Mouse (Mus musculus) urinary bladder, postnatal 10 days (tissue): ENCODE data around the gene Dagla.

Source experiments
- DNase-seq: peaks from one replicate; pipeline ENCODE4 v3.0.0; 2022; ENCODE audit warnings: low spot score

The Dagla gene

DNA sequence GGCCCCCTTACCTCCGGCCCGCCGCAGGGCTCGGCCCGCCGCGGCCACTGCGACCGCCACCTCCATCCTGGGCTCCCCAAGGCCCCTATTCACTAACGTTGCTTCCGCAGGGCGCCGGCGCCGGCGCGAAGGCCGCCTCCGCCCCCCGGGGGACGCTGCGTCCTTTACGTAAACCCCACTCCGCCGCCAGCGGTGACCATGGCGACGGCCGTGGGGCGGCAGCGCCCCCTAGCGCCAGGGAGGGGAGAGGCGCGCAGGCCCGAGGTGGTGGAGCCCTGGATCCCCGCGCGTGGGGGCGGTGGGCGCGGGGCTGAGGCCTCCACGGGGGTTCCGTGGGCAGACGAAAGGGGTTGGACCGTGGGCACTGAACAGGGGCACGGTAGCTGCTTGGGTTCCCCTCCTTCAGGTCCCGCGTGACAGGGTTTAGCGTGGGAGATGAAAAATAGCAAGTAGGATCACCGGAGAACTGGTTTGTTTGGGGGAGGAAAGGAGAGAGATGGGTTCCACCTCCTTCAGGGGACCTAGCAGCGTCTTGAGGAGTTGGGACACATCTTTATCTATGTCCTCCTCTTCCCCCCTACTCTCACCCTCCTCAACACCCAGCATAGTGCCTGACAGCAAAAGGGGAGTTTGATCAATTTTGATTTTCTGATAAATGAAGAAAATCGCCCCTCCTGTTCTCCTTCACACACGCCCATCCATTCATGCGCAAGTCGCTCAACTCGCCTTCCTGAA, at the start of gene Dagla:
Dagla (minus strand) TSS at position 68 of the 735 bp plus-strand sequence.
- no peak for DNase-seq

DNA sequence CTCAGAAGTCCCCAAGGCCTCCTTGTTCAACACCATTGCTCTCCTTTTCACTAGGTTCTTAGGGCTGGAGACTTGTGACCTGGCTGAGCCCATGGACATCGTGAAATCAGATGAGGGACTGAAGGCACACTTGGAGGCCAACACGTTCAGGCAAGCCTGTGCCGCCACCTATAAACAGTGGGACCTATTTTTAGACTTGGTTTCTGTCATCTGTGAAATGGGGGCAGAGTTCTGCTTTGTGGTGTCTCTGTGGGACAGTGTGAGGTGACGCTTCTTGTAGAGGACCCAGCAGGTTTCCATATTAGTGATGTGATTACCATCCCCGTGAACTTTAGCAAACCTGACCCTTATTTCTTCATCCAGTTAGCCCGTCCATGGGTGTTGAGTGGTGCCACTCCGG, 47.5 kb upstream of the Dagla start:
- no peak for DNase-seq

DNA sequence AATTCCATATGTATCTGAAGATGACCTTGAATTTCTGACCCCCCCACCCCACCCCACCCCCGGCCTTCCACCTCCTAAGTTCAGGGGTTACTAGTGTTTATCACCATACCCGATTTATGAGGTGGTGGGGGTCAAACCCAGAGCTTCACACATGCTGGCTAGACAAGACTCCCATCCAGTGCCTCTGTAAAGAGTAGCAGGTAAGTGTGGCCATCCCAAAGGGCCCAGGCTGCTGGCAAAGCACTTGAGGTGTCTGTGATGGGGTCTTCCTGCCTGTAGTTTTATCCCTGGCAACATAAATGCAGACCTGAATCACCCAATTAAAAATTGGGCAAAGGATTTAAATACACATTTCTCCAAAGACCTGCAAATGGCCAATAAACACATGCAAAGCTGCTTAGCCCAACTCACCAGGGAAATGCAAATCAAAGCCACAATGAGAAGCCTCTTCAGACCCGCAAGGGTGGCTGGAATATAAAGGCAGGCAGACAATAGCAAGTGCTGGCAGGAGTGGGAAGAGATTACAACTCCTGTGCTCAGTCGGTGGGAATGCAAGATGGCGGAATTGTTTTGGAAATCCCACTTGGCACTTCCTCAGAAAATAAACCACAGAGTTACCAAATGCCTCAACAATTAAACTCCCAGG, 43.1 kb upstream of the Dagla start:
- DNase-seq = no peak

DNA sequence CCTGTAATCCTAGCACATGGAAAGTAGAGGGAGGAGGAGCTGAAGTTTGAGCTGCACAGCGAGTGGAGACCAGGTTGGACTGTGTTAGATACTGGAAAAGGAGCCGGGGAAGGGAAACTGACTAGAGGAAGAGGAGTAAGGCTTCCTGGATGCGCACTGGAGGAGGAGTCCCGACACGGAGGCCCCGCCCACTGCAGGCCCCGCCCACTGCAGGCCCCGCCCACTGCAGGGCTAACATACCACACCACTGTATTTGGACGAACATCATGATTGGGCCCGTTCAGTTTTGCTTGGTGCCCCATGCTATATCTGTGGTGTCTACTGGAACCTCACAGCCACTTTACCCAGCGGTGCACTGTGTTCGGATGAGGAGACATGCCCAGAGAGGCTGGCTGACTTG, 41.0 kb upstream of the Dagla start:
- DNase-seq = no peak

DNA sequence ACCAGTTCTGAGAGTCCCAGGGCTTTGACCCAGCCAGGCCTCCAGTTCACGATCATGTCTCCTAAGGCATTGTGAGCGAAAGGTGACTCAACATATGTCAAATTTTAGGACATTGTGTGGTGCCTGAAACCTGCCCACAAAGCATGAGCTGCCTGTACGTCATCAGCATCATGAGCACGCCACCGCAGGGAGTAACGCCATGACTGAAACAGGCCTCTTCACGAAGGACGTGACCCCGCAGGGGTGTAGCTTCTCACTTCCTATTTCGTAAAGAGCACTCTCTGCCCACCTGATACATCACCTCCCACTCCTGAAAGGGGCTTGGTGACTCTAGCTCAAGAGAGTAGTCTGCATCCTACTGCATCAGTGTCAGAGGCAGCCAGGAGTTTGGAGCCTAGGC, 39.2 kb upstream of the Dagla start:
- DNase-seq = no peak

DNA sequence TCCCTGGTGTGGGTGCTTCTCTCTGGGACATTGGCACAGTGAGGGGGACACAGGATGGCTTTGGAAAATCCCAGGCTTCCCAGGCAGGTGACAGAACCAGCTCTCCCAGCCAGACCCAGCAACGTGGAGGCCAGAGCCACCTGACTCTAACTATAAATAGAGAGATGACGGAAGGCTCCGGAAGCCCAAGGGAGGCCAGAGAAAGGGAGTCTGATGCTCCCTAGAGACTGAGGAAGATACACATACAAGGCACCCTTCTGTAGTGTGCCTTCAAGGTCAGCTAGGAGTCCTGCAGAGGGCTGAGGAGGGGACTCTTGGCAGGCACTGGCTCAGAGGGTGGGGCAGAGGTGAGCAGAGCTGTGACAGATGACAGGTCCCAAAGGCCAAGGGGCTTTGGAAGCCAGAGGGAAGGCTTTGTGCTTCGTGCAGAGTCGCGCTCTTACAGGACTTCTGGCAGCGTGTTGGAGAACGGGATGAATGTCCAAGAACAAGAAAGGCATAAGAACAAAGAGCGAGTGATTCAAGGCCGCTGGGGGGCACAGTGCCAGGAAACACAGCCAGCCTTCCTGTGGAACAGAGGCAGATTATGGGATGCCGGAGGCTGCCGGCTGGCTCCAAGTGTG, 37.3 kb upstream of the Dagla start:
- no peak for DNase-seq

DNA sequence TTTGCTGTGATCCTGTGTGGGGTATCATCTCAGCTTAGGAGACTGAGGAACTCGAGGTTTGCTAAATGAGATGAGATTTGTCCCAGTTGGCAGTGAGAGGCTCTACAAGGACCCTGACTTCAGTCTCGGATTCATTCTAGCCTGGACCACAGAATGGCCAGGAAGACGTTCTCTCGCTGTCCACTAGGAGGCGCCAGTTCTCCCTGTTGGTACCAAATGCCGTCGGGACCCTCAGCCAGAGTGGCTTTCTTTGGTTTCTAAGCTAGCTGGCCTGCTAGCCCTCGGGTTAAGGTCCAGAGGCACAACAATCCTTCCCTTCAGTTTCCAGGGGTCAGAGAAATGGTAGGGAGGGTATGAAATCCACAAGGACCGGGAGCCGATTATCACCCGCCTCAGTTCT, 36.5 kb upstream of the Dagla start:
- DNase-seq = no peak

DNA sequence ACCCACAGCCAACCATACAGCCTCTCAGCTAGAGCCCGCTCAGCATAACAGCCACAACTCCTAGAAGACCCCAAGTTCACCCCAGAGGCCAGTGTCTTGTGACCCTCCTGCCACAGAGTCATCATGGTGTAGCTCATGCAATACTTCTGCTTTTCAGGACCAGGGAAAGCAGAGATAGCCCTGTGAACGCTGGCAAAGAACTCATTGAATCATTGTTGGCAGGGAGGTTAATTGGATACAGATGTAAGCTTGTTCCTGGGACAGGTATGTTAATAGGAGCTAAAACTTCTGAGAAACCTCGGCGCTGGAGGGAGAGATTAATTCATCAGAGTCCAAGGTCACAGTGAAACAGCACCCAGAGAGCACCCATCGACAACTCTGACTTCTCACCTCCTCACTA, 36.0 kb upstream of the Dagla start:
- DNase-seq = no peak

DNA sequence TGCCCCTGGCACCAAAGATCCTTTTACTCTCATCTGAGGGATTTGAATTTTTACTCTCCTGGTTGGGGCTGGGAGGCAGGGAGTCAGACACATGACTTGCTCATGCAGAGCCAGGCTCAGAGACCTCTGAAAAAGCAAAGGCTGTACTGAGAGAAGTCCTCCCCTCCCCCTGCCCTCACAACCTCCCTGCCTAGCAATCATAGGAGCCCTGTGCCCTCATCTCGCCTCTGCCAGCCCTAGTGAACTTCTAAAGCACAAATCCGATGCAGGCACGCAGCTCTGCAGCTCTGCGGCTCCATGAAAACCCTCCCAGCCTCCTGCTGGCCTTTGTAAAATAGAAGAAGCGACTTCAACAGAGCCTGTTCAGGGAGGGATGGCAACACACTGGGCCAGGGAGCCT, 34.6 kb upstream of the Dagla start:
- no peak for DNase-seq

DNA sequence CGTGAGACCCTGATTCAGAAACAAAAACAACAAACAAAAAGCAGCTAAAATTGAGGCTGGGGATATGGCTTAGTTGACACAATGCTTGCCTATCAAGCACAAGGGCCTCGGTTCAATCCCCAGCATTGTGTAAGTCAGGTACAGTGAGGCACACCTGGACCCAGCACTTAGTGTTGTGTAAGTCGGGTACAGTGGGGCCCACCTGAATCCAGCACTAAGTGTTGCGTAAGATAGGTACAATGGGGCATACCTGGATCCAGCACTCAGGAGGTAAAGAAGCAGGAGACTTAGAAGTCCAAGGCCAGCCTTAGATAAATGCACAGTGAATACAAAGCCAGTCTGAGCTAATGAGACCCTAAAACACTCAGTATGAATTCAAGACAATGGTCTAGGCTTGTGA, 34.0 kb upstream of the Dagla start:
- no peak for DNase-seq

DNA sequence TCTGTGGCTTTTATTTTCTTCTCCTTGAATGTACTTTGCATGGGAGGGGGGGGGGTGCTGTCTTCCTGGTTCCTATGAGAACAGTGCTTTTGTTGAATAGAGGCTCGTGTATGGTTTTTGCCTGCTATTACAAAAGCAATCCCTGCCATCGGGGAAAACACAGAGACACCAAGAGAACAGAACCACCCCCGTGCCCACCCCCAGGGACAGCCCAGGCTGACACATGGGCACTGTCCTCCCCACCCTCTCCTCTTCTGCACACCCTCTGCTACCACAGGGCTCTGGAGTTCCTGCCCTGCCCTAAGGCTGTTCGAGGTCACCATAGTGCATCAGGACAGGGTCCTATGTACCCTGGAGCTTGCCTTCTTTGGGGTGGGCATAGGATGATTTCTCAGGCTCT, 29.8 kb upstream of the Dagla start:
- DNase-seq = no peak

DNA sequence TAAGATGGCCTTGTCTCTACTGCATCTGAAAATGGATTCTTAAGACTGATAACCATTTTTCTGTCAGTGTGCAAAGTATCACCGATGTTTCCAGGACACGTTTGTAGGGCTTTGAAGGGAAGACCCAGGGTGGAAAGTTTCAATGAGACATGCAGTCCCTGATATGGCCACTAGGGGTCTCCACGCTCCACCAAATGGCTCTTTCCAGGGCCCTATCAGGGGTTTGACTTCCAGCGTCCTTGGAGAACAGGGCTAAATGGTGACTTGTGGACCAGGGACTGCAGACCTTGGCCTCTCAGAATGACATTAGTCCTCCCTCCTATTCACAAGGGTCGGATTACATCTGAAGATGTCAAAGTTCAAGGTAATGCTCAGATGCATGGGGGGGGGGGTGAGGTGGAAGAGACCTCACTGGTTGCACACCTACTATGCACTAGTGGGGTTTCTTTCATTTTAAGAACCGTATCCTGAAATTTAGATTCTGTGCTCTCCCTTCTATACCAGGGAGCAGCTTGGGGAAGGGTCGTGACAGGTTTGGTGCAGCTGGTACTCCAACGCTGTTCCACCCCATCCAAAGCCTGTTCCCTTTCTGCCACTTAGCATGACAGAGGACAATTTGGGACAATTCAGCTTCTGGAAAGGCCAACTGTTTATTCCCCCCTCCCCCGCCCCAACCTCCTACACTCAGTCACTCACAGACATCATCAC, 29.0 kb upstream of the Dagla start:
- no peak for DNase-seq

DNA sequence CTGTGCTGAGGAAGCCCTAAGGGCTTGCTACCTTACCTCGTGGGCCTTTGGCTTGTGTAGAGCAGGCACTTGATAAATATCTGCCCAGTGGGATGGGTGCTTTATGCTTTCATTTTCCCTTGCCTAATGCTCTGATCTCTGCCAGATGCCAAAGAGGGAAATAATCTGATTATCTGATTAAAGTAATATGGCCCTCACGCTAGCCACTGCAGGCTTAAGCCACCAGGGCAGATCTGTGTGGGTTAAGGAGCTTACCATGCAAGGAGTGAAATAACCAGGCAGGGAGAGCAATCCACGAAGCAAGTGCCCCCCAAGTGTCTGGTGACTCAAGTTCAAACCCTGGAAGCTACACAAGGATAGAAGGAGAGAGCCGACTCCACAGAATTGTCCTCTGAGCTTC, 27.0 kb upstream of the Dagla start:
- DNase-seq = no peak

DNA sequence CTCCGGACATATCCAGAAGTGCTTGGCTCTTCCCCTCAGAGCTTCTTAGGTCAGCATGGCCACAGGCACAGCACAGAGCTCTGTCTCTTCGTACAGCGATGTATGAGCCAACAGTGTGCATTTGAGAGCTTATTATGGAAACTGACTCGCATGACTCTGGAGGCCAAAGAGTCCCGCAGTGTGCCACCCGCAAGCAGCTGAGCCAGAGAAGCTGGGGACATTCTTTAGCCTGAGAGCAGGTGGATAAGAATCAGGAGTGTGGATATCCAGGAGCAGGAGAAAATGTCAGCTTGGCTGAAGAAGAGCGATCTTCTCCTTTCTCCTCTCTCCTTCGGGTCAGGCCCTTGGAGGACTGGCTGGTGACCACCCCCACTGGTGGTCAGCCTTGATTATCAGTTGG, 24.4 kb upstream of the Dagla start:
- DNase-seq = no peak

DNA sequence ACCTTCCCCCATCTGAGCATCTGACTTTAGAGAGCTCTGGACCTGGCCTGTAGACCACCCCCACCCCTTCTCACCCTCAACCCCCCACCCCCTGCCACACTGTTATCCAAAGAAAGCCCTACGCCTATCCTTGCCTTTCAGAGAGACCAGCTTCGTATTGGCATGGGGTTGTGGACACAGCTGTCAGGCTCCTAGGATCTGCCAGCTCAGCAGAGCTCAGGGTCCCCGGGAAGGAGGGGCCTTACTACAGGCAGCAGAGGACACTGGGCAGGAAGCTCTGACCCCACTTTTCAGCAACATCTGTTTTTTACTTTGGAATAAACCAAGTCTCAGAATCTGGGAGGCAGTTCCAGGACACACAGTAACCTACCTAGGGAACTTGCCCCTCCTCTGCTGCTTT, 21.9 kb upstream of the Dagla start:
- DNase-seq = no peak

DNA sequence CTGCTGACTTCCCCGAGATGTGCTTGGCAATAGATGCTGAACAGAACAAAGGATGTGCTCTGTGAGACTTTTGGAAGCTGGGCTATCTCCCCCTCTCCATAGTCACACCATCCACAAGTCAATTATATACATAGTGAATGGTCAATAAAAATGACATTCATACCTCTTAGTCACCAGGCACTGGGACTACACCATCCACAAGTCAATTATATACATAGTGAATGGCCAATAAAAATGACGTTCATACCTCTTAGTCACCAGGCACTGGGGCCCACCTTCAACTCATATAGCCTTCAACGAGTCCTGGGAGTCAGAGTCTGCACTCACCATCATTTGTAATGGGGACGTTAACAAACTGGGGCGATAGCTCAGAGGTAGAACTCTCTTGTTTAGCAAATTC, 19.2 kb upstream of the Dagla start:
- DNase-seq = no peak

DNA sequence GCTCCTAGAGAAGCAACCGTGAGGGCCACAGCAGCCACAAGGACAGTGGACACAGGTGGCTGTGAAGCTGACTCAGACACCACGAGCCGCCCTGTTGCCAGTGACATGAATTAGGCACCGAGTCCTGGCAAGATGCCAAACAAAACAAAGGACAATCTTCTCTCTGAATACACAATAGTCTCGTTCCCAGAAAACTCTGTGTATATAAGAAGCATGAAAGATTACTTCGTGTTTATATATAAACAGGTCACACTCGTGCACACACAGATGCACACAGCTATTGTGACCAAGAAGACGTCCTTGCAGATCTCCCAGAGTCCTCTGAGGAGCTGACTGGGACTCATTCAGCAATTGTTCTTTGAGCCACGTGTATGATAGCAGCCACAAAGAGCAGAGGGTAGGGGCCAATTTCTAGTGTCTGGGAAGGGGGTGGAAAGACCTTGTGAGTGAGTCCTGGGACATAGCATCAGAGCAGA, 18.7 kb upstream of the Dagla start:
- DNase-seq = no peak

DNA sequence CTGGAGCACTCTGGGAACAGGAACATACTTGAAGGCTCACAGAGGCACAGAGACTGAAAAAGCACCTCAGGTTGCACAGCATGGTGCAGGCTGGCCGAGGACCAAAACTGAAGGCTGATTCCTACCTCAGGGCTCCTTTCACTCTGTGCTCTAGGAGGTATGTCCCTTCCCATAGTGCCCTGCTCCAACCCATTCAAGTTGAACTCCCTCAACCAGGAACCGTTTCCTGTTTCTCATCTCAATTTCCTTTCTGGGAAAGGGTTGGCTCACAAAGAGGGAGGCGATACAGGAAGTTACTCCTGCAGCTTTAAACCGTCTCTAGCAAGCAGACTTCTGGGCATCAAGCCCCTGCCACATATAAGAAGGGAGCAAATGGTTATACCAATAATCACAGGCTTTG, 13.1 kb upstream of the Dagla start:
- DNase-seq = no peak

DNA sequence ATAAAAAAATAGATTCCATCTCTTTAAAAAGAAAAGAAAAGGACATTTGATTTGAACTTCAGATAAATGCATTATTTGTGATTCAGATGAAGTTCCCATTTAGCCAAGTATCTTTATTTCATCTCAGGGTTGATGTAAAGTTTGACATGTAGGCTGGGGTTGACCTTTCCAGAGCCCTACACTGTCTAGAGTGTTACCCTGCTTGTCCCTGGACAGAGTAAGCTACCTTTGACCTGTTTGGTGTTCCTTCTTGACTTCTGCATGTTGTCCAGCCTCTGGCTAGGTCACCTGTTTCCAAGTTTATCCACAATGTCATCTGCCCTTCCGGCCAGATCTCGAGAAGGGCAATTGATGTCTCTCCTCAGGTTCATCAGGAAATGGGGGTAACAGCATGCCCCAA, 12.7 kb upstream of the Dagla start:
- no peak for DNase-seq

DNA sequence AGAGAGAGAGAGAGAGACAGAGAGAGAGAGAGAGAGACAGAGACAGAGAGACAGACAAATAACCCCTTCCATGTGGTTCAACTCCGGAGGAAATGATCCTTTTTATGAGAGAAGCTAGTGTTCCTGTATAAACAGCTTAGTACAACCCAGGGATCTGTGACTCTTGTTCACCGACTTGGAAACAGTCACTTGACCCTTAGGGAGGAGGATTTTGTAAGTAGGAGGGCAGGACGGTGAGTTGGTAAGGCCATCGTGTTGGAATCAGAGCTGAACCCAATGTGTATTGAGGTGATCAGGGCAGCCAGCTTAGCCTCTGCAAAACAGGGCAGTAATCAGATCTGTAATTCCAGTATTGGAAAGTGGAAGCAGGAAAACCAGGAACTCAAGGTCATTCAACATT, 12.3 kb upstream of the Dagla start:
- no peak for DNase-seq

DNA sequence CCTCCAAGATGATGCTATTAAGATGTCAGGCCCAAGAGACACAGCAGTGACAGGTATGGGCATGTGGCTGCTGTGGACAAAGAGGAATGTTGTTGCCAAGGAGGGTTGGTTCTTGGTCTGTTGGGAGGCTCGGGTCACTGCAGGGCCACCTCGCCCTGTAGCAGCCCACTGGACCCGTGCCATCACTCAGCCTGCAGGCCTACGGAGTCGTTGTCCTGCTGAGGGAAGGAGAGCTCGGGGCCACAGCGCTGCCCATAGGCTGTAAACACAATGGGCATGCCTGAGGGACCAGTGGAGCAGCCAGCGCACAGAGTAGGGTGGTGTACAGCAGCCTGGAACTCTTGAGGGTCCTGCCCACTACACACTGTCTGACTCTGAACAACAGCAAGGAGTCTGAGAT, 7.4 kb upstream of the Dagla start:
- DNase-seq = no peak

DNA sequence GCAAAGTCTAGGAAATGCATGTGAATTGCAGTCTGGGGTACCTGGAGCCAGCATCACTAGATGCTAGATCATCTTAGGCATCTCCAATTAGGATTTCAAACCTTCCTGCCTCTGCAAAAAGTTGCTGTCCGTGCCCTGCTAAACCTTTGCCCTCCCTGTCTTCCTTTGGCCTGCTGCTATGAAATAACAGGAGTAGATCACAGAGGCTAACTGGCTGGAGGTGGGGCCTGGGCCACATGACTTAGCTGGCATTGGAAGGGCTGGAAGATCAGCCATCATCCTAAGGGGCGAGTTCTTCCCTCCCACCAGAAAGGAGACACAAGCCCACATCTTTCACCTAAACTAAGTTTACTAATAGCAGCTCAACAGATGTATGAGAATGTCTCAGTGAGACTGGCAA, 4.3 kb upstream of the Dagla start:
- no peak for DNase-seq

DNA sequence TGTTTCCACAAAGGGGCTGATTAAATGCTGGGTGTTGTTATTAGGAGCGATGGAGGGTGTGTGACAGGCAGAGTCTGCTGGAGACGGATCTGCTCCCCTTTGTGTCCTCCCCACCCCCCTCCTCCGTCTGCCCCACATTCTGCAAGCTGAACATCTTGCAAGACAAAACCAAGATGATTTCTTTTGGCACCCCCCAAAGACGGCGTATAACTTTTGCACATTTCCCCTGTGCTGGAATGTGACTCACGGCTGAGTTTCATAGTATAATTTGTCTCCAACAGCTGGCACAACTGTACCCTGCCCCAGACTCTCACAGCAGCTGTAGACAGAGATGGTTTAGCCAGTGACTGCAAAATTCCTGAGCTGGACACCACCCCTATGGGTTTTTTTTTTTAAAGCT, 3.3 kb upstream of the Dagla start:
- no peak for DNase-seq
